Mouse (Mus musculus) intestine, postnatal 0 days (tissue): ENCODE measurements around the gene Tlx3. TPM values are rescaled to one million over a fixed set of nuclear protein-coding genes. Genes with fewer than 3 reads are reported as not detected.
A peak's percentile ranks its signal among the peaks of the same experiment; 100 is the strongest.

ENCODE experiments used
- ATAC-seq: fragments of 200-750 bp; cut with Nextera tagmentation; 2 replicates; pipeline ENCODE4 v1.8.0; 2017; ENCODE audit warnings: mild to moderate bottlenecking, moderate TSS enrichment, moderate library complexity
- H3K27ac ChIP-seq: fragments of 300-500 bp; sonication (generic); 2 replicates; pipeline ENCODE4 v1.5.1; 2014; ENCODE audit warnings: mild to moderate bottlenecking, low read depth, low read length, moderate library complexity
- H3K27me3 ChIP-seq: fragments of 300-500 bp; sonication (generic); replicated peaks from 2 replicates; pipeline ENCODE4 v1.6.1; 2014; ENCODE audit warnings: low read length, mixed read lengths; ENCODE audit not compliant: control insufficient read depth, insufficient read depth
- H3K36me3 ChIP-seq: fragments of 300-500 bp; sonication (generic); 2 replicates; pipeline ENCODE4 v1.6.1; 2014; ENCODE audit warnings: mild to moderate bottlenecking, moderate library complexity; ENCODE audit not compliant: control insufficient read depth, insufficient read depth
- H3K4me1 ChIP-seq: fragments of 300-500 bp; sonication (generic); replicated peaks from 2 replicates; pipeline ENCODE4 v1.6.1; 2014; ENCODE audit warnings: antibody characterized with exemption, low read length, mixed read lengths; ENCODE audit not compliant: control insufficient read depth, insufficient read depth
- H3K4me2 ChIP-seq: fragments of 300-500 bp; sonication (generic); replicated peaks from 2 replicates; pipeline ENCODE4 v1.6.1; 2014; ENCODE audit warnings: low read depth, mild to moderate bottlenecking, moderate library complexity
- H3K4me3 ChIP-seq: fragments of 300-500 bp; sonication (generic); 2 replicates; pipeline ENCODE4 v1.5.1; 2014; ENCODE audit warnings: low read depth, low read length
- H3K9ac ChIP-seq: fragments of 300-500 bp; sonication (generic); 2 replicates; pipeline ENCODE4 v1.6.1; 2014; ENCODE audit warnings: mild to moderate bottlenecking, low read depth, low read length
- H3K9me3 ChIP-seq: fragments of 300-500 bp; sonication (generic); 2 replicates; pipeline ENCODE4 v1.6.1; 2016; ENCODE audit warnings: mixed run types; ENCODE audit not compliant: control insufficient read depth
- CTCF ChIP-seq: sonication (generic); IDR thresholded peaks from 2 replicates; pipeline ENCODE4 v1.5.1; 2016; ENCODE audit warnings: low read depth, mild to moderate bottlenecking, control low read depth, antibody characterized with exemption, moderate library complexity
- WGBS: fragments of 180-500 bp; shearing (Covaris S2); extraction: QIAGEN DNeasy Blood & Tissue Kit; methylation state at CpG from one replicate; pipeline ENCODE4 v1.1.7; 2014; 5-methylcytosine and 5-hydroxymethylcytosine counted together
- polyA plus RNA-seq: library from polyadenylated mRNA; unstranded; fragments of >200 nt; fragmentation: Nextera tagmentation; extraction: Ambion mirVana; gene quantifications from 2 replicates; pipeline ENCODE4 v1.2.1, GENCODE M21; 2015

Gene Tlx3
- polyA plus RNA-seq, 1 experiment from 2014 or later, result not detected

DNA sequence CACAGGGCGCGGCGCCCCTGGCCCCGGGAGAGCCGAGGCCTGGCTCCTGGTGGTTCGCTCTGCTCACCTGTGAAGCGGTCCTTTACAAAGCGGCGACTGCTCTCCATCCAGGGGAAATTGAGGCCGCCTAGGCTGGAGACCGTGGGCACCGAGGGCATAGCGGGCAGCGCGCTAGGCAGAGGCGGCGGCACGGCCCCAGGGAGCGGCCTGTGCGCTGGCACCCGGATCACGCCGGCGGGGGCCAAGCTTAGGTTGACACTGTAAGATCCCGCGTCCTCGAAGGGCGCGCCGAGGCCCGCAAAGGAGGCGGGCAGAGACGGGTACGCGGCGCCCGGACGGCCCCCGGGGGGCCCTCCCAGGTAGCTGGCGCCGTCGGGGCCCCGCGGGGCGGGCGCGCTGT, 417 bp downstream of the Tlx3 start:
- peaks cover 94% of the 10 kb centered on the region for H3K27me3 ChIP-seq
- peak overlapping the region; percentile 29 for H3K4me3 ChIP-seq
- H3K4me2 ChIP-seq, result peak overlapping the region; percentile 54
- H3K9ac ChIP-seq, result no peak overlapping the region
- peaks cover 5% of the 10 kb centered on the region; the same call in 1 of the 2 replicates for H3K4me1 ChIP-seq
- WGBS, result under 1% methylated on average over 44 of the region's 47 CpGs
- no peak for TF ChIP-seq CTCF
- no peak overlapping the region for H3K27ac ChIP-seq
- 0 out of 2 replicates have a peak, but pooled peaks have one; percentile 6 for ATAC-seq
- no peaks in the 10 kb centered on the region for H3K9me3 ChIP-seq
- no peaks in the 10 kb centered on the region; the same call in 1 of the 2 replicates for H3K36me3 ChIP-seq

DNA sequence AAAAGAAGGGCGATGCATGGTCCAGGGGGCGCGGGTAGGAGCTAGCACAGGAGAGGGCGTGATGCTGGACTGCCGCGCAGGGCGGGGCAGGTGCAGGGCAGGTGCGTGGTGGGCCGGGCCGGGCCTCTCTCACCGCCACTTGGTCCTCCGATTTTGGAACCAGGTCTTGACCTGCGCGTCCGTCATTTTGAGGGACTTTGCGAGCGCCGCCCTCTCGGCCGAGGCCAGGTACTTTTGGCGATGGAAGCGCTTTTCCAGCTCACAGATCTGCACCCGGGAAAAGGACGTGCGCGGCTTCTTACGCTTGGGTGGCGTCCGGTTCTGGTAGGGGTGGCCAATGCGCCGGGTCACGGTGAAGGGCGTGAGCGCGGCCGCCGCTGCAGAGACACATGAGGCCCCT, 1.1 kb downstream of the Tlx3 start:
- H3K9ac ChIP-seq, result no peak overlapping the region
- peak; percentile 39 for TF ChIP-seq CTCF
- ATAC-seq, result no peak
- no peaks in the 10 kb centered on the region; the same call in 1 of the 2 replicates for H3K36me3 ChIP-seq
- 2% methylated on average over 37 of the region's 37 CpGs for WGBS
- H3K9me3 ChIP-seq, result no peaks in the 10 kb centered on the region
- H3K4me1 ChIP-seq, result peaks cover 5% of the 10 kb centered on the region; the same call in 1 of the 2 replicates
- H3K4me2 ChIP-seq, result 0 out of 2 replicates have a peak overlapping the region, but pooled peaks have one; percentile 54
- H3K27me3 ChIP-seq, result peaks cover 97% of the 10 kb centered on the region
- peak overlapping the region; percentile 29; the same call in 1 of the 2 replicates for H3K4me3 ChIP-seq
- no peak overlapping the region for H3K27ac ChIP-seq

GRCm38 (mm10) chr11:33201626-33202010, 1.8 kb downstream of the Tlx3 start:
- no peak overlapping the region for H3K9ac ChIP-seq
- H3K9me3 ChIP-seq, result no peaks in the 10 kb centered on the region
- peaks cover 5% of the 10 kb centered on the region; the same call in 1 of the 2 replicates for H3K4me1 ChIP-seq
- H3K27me3 ChIP-seq, result peaks cover 99% of the 10 kb centered on the region
- H3K27ac ChIP-seq, result no peak overlapping the region
- TF ChIP-seq CTCF, result no peak
- peak overlapping the region; percentile 46; the same call in 1 of the 2 replicates for H3K4me2 ChIP-seq
- no peaks in the 10 kb centered on the region; the same call in 1 of the 2 replicates for H3K36me3 ChIP-seq
- no peak for ATAC-seq
- H3K4me3 ChIP-seq, result peak overlapping the region; percentile 27; the same call in 1 of the 2 replicates
- WGBS, result 5% methylated on average over 19 of the region's 19 CpGs

DNA sequence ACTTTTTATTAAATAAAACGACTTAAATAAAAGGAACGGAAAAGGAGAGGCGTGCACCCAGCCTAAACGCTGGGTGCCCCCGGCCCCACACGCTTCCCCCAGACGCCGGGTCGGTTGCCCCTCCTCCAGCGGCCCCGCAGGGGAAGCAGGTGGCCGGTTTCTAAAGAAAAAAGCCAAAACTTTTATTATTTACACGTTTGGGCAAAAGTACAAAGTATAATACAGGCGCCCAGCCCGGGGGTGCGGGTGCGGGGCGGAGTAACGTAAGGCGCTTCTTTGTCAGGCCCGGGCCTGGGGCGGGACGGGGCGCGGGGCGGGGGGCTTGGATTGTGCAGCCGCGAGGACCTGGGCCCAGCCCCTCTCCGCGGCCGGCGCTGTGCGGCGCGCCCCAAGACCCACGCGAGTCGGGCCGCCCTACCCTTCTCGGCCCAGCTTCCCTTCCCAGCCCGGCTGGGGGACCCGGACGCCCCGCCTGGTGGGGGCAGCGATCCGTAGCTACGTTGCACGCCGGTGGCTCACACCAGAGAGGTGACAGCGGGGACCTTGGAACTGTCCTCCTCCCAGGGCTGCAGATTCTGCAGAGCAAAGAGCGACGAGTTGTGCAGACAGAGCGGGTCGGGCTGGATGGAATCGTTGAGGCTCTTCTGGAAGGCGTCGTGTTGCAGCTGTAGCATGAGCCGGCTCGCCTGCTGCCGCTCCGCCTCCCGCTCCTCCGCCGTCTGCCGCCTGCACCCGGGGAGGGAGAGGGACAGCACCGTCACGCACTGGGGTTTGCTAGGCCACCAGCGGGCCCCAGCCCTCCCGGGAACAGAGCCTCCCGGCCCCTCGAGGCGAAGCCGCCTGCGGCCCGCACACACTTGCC, 2.4 kb downstream of the Tlx3 start:
- Histone ChIP-seq H3K27ac (no peak overlapping the region), H3K4me2 (peak overlapping the region; percentile 46), H3K27me3 (peaks cover 99% of the 10 kb centered on the region), H3K36me3 (no peaks in the 10 kb centered on the region; the same call in 1 of the 2 replicates), H3K4me1 (peaks cover 5% of the 10 kb centered on the region; the same call in 1 of the 2 replicates), H3K4me3 (peak overlapping the region; percentile 27), H3K9me3 (no peaks in the 10 kb centered on the region), H3K9ac (no peak overlapping the region)
- ATAC-seq, result no peak
- no peak for TF ChIP-seq CTCF
- WGBS, result under 1% methylated on average over 68 of the region's 76 CpGs

GRCm38 (mm10) chr11:33199906-33200763, 3.3 kb downstream of the Tlx3 start:
- H3K9me3 ChIP-seq, result no peaks in the 10 kb centered on the region
- no peak for TF ChIP-seq CTCF
- H3K27me3 ChIP-seq, result peaks cover 99% of the 10 kb centered on the region
- peak overlapping the region; percentile 27 for H3K4me3 ChIP-seq
- no peak for ATAC-seq
- peak overlapping the region; percentile 46 for H3K4me2 ChIP-seq
- H3K36me3 ChIP-seq, result no peaks in the 10 kb centered on the region; the same call in 1 of the 2 replicates
- no peak overlapping the region for H3K9ac ChIP-seq
- peaks cover 5% of the 10 kb centered on the region; the same call in 1 of the 2 replicates for H3K4me1 ChIP-seq
- under 1% methylated on average over 45 of the region's 45 CpGs for WGBS
- no peak overlapping the region for H3K27ac ChIP-seq

DNA sequence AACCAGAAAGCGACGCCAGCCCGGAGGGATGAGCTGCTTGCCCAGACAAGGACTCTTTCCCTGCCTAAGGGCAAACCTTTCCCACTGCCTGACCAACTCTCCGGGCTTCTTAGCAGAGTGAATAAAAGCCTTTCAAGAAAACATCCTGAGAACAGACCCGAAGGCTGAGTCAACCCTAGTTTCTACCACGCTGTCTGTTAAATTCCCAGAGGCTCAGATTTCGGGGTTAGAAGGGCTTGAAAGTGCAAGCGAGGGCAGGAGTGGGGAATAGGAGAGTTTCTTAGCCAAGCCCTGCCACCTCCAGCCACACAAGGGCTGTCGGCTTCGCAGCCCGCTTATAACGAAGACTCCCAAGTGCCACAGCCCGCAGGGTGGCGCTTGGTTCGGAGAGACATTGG, 4.3 kb downstream of the Tlx3 start:
- no peak for TF ChIP-seq CTCF
- Histone ChIP-seq H3K27me3 (peaks cover 94% of the 10 kb centered on the region), H3K4me3 (no peak overlapping the region), H3K36me3 (no peaks in the 10 kb centered on the region; the same call in 1 of the 2 replicates), H3K4me1 (peaks cover 5% of the 10 kb centered on the region; the same call in 1 of the 2 replicates), H3K27ac (no peak overlapping the region), H3K4me2 (no peak overlapping the region), H3K9me3 (no peaks in the 10 kb centered on the region), H3K9ac (no peak overlapping the region)
- 6% methylated on average over 15 of the region's 15 CpGs for WGBS
- no peak for ATAC-seq
